Mouse (Mus musculus): Measurements from ENCODE around the gene Meis3.
A peak's percentile ranks its signal among the peaks of the same experiment; 100 is the strongest.

The Meis3 gene

DNA sequence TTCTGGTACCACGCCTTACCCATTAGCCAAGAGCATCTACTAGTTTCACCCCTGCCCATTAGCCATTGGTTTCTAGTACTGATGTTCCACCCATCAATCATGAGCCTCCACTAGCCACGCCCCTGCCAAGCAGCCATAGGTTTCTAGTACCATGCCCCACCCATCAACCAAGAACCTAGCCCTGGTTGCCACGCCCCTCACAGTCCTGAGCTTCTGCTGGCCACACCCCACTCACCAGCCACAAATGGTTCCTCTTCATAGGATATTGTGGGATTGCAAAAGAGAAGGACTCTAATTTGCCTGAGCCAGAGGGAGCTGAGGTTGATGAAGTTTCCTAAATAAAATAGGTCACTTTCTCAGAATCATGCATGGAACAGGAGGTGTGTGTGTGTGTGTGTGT, 14.2 kb upstream of the Meis3 start:
- no peak for DNase-seq (ENCODE audit: low spot score)

DNA sequence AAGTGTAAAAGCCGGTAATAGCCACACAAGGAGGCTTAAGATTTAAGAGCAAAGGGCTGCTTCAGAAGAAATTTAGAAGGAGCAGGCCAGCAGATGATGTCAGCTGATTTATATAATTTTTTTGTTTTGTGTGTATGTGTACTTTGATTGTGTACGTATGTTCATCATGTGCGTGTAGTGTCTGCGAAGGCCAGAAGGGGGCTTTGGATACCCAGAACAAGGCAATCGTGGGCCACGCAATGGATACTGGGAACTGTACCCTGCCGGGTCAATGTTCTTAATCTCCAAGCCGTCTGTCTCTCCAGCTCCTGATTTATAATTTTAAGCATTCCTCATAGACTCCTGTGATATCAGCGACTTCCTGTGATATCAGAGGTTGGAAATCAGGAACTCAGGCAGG, 13.6 kb upstream of the Meis3 start:
- DNase-seq (ENCODE audit: low spot score), result no peak

DNA sequence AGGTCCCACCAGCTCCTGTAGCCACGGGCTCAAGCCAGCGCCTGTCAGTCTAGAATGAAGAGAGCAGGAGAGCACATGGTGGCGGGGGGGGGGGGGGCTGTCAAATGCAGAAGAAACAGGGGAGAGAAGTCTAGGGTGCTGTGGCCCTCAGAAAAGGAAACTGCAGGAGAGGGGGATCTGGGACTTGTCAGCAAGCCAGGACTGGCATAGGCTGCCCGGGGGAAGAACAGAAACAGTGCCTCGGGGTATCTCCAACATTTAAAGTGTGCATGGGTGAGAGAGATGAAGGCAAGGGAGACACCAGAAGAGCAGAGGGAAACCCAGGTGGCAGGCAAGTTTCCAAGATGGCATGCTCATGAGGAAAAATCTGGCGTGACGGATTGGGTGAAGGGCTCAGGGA, 12.9 kb upstream of the Meis3 start:
- no peak for DNase-seq (ENCODE audit: low spot score)

DNA sequence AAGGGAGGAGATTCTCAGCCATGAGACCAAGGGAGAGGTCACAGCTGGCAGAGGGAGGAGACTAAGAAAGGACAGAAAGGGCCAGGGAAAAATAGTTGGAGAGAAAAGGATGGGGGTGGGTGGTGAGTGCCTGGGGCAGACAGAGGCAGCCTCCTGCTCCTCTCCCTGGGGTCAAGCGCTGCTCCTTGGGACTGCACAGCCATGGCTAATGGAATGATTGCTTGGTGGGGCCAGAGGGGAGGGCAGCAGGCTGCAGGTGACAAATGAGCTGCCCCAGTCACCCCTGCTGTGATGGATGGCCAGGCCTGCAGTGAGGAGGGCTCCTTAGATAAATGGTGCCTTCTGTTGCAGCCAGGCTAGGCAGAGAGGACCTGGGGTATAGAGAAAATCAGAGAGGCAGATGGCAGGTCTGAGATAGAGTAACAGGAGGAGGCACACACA, 2.7 kb upstream of the Meis3 start:
- DNase-seq (ENCODE audit: low spot score), result no peak

DNA sequence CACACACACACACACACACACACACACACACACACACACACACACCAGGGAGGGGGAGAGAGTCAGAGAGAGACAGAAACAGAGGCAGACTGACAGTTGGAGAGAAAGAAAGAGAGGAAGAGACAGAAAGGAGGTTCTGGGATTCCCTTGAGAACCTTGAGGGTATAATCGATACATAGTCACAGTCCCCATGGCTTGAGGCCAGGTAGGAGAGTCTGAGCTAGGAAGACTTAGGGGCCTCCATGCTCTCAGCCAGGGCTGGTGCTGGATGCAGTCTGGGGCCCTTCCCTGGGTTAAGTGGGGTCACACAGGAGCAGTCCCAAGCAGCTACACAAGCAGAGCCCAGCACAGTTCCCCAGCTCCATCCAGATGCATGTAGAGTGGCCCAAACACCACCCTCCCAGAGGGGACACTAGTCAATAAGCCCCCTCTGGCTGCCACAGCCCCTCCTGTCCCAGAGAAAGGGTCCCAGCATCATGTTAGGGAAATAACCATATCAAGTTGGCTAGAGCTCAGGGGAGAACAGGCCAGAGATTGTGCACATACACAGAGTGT, 2.2 kb upstream of the Meis3 start:
- no peak for DNase-seq (ENCODE audit: low spot score)

DNA sequence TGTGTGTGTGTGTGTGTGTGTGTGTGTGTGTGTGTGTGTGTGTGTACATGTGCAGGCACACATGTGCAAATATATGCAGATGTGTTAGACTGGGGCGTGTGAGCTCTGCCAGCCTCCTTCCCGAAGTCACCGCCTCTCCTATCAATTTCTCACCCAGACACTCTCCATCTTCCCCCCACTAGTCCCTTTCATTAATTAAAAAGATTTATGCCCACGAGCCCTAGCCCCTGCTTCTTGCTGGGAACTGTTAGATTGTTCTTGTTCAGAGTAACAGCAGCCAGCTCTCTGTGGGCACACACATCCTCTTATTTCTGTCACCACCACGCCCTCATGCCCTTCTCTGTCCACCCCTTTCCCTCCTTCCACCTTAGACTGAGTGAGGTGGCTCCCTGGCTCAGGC, 1.7 kb upstream of the Meis3 start:
- DNase-seq (ENCODE audit: low spot score), result no peak

DNA sequence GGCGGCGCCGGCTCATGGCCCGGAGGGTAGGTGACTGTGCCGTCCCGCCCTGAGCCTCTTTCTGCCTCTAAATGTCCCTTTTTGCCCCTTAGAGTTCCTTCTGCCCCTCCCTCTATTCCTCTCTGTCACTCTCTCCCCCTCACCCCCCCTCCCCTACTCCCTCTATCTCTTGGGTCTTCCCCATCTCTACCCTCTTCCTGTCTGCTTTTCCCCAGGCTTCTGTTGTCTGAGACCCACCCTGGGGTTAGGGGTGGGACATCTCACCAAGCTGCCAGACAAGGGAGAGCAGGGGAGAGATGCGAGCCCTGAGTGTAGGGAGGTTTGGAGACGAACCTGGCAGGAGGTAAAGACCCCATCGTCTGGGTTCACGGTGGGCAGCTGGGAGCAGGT, 647 bp downstream of the Meis3 start:
- no peak for DNase-seq (ENCODE audit: low spot score)

DNA sequence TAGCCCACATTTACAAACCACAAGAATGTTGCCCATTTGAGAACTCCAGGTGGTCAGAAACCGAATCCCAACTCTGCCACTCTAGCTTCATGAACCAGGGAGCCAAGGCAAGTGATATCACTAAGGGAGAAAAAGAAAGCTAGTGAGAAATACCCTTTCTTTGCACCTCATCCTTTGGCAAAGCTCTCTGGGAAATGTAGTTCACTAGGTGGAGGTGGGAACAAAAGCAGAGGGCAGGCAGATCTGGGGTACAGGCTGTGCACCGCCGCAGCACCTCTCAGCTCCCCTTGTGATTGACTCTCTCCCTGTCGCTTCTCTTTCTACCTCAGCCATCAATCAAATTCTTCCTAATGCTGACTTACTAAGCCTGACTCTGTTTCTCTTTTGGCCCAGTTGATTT, 3.2 kb downstream of the Meis3 start:
- DNase-seq (ENCODE audit: low spot score), result no peak

DNA sequence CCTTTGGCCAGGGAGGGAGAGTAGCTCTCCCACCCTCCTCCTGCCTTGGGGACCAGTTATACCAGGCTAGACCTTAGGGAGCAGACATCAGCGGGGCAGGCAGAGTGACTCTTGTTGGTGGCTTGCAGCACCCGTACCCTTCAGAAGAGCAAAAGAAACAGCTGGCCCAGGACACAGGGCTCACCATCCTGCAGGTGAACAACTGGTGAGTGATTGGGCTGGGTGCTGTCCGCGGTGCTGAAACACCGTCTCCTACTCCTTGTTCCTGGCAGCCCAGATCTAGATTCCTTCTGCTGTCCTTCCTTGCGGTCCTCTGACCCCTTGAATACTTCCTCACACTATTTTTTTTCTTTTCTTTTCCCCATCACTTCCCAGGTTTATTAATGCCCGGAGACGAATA, 8.8 kb downstream of the Meis3 start:
- peak; percentile 86 for DNase-seq (ENCODE audit: low spot score)

DNA sequence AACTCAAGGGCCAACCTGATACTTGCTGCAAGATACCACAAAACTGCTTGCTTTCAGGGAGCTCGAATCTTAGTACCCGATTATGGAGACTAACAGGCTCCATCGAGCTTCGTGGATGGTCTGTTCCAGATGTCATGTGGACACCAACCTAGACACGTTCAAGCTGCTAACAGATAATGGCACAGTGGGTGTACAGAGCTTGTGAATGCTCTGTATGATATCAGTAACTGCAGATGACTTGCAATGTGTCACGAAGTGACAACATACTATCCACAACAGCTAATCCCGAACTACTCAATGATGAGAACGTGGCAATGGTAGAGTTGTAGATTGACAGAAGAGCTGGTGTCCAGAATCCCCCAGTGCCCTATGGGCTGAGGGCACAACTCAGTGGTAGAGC, 12.6 kb downstream of the Meis3 start:
- DNase-seq (ENCODE audit: low spot score), result no peak

DNA sequence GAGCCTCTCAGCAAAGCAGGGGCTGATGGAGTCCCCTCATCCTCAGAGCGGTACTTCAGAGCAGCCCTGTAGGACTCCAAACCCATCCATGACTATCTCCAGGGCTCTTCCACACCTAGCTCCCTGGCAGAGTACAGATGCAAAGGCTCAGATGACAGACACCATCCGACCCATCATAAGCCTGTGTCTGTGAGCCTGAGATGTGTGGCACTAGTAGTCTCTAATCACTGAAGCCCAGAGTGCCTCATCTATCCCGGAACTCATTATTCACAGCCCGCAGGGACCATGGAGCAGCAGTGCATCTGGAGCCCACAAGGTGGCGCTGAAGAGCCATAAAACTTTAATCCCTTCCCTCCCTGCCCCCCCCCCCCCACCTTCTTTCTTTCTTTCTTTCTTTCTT, 17.4 kb downstream of the Meis3 start:
- DNase-seq (ENCODE audit: low spot score), result peak; percentile 88

DNA sequence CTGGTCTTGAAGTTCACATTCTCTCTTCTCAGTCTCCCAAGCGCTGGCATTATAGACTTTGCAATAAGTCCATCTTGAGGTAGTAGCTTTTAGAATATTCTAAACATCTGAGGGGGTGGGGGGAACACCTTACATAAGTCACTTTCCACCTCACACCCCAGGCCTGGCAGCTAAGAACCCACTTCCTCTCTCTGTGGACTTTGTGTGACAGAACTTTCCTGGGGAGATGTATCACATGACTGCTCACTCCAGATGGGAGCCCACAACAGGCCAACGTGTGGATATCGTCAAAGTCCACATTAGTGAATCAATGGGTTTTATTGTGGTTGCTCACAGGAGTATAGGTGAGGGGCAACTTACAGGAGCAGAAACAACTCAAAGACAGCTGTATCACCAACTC, 18.8 kb downstream of the Meis3 start:
- DNase-seq (ENCODE audit: low spot score), result no peak

DNA sequence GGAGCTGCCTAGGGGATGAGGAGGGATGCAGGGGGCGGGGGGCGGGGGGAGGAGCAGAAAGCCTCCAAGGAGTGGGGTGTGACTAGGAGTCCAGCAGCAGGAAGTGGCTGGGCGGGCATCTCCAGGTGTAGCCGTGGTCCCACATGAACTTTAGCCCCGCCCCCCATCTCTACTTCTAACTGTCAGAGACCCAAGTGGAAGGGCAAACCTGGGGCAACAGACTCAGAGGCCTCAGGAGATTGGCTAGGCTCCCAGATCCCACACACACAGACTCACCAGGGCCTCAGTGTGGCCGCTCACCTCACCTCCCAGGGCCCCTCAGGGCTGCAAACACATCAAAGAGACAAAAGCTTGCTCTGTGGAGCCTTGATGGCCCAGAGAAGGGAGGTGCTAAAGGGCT, 21.7 kb downstream of the Meis3 start:
- no peak for DNase-seq (ENCODE audit: low spot score)

DNA sequence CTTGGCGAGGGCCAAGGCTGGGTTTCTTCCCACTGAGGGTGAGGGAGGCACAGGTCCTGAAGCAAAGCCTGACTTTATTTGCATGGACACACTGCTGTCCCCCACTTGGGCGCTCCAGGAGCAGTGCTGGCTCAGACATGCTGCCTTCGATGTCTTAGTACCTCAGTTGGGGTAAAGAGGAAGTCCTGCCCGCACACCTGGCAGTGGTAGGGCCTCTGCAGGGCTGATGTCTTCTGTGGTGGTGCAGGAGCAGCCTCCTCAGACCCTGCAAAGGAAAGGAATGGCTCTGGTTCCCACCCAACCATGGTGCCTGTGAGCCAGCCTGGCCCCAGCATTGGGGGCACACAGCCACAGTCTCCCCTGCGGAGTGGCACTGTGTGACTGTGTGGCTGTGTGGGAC, 22.3 kb downstream of the Meis3 start:
- no peak for DNase-seq (ENCODE audit: low spot score)

DNA sequence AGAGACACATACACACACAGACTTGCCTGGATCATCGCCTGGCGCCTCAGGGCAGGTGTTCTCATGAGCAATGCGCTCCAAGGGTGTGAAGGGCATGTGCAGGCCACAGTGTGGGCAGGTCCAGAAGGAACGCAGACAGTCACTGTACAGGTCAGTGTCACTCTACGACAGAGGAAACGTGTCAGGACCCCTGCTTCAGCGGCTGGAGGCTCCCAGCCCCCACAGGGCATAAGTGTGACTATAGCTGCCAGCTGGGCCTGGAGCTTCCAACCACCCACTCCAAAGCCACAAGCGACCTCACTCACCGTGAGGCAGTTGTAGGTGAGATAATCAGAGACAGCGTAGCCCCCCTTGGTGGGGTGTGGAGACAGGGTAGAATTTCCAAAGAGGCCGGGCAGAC, 23.6 kb downstream of the Meis3 start:
- no peak for DNase-seq (ENCODE audit: low spot score)

DNA sequence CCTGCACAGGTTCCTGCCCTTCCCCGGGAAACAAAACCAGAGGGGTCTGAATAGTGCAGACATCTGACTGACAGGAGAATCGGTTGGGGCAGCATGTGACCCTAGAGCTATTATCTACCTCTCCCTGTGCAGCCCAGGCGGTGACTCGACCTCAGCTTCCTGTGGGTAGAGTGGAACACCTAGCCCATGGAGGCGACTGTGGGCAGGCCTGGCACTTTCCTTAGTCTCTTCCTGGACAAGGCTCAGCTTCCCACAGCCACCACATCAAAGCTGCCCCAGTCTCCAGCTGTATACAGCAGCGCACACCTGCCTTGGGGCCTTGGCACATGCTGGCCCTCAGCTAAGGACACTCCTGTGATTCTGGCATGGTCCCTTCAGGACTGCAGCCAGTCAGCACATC, 26.2 kb downstream of the Meis3 start:
- DNase-seq (ENCODE audit: low spot score), result no peak

DNA sequence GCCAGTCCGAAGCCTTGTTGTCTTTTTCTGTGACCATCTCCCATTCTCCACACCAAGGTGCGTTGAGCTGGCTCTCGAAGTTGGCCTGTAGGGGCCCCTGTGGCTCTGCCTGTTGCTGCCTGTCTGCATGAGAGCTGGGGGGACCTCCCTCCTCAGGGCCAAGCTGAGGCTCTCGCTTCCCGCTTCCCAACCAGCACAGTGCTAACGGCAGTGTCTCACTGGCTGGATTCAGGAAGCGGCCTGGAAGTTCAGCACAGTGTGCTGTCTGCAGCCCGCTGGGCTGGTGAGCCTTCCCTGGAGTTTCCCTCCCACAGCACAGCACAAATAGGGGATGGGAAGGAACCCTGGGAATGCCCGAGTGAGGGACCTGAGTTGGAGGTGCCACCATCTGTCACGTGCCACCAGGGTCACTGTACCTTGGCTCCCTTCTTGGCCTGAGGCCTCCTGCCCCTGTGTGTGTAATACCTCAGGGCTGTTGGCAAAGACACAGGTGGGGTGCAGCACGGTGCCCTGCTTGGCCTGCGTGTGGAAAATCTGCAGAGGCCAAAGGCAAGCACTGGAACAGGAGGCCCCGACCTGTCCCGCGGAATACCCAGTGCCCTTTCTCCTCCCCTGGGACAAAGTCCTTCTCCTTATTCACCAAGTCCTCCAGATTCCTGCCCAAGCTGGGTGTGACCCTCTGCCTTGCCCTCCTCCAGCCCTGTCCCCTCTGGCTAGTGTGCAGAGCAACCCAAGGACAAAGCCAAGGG, 28.0 kb downstream of the Meis3 start:
- DNase-seq (ENCODE audit: low spot score), result no peak

DNA sequence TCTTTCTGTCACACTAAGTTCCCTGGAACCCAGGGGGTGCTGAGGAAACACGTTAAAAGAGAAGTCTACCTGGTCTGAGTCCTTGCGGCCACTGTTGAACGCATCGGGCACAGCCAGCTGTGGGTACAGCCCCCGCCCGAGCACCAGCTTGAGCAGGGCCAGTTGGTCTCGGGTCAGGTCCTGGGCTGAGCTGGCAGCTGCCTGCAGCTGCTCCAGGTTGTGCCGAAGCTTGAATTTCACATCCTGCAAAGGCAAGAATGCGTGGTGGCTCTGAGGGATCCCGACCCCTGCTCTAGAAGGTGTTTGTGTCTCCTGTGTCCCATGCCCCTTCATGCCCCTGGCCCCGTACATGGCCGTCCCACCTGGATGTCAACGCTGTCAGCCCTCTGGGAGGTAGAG, 28.6 kb downstream of the Meis3 start:
- DNase-seq (ENCODE audit: low spot score), result no peak

DNA sequence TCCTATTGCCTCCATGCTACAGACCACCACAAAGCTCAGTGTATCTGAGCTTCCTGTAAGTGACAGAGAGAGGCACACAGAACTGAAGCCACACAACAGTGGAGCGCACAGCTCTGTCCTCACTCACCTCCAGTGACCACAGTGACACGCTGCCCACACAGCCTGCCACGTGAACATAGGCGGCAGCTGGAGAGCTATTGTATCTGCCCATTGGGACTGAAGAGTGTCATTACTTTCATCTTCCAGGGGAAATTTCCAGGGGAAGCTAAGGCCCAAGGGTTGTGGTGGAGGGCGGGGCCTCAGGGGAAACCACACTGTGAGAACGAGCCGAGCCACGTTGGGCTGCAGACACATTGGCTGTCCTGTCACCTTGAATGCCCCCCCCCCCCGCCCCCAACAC, 29.9 kb downstream of the Meis3 start:
- DNase-seq (ENCODE audit: low spot score), result no peak

DNA sequence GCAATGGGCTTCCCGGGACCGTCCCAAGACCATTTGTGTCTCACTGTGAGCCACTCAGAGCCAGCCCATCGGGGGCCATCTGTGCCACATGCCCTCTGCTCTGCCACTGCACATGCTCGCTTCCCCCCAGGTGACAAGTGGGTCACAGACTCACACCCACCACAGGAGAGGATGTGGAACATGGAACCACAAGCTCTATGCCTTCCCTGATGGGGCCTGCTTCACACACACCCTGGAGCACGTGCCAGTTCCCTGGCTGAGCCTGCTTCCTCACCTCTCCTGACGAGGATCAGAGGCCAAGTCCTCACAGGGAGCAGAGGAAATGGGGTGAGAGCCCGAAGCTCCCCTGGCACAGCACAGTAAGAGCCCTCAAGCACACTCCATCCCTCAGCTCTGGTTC, 32.2 kb downstream of the Meis3 start:
- no peak for DNase-seq (ENCODE audit: low spot score)

DNA sequence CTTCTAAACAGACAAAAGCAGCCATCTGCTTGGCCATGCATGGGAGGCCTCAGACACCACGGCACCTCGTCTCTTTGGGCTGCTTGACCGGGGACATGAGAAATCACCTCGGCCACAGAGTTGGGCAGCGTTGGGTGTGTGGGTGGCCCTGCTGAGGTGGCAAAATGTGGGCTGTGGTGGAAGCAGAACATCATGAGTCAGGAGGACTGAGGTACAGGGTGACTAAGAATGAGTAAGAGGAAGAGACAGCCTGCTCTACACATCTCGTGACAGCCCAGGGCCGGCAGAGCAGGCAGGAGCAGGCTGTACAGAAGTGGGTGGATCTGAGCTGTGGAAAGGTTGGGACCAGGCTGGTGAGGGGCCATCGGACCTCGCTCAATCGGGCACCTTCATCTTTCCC, 32.6 kb downstream of the Meis3 start:
- no peak for DNase-seq (ENCODE audit: low spot score)

DNA sequence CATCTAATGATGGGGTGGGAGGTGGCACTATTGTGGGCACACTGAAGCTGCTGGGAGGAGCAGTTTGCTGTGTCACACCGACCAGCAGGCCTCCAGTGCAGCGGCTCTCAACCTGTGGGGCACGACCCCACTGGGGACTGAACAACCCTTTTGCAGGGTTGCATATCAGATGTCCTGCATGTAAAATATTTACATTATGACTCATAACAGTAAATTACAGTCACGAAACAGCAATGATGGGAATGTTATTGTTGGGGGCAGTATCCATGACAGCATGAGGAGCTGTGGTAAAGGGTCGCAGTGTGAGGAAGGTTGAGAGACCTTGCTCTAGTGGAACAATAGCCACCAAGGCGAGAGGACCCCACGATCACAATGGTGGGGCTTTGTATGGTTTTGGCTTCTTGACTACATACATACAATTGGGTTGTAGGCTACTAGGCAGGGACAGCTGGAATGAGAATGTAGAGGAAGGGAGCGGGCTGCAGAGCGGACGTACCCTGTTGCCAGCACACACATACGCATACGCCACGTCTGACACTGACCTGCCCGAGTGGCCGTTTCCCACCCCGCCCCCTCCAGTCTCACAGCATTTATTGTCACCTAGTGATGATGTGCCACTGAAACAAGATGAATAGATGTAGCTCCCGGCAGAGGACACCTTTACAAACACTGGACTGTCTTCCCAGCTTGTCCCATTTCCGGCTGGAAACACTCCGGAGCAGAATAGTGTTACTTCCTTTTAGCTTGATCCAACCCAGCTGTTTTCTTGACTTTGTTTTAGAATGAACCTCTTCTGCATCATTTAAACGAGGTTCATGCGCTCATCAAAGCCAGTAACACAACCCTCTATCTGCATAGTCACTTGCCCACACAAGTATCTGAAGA, 34.1 kb downstream of the Meis3 start:
- DNase-seq (ENCODE audit: low spot score), result no peak

DNA sequence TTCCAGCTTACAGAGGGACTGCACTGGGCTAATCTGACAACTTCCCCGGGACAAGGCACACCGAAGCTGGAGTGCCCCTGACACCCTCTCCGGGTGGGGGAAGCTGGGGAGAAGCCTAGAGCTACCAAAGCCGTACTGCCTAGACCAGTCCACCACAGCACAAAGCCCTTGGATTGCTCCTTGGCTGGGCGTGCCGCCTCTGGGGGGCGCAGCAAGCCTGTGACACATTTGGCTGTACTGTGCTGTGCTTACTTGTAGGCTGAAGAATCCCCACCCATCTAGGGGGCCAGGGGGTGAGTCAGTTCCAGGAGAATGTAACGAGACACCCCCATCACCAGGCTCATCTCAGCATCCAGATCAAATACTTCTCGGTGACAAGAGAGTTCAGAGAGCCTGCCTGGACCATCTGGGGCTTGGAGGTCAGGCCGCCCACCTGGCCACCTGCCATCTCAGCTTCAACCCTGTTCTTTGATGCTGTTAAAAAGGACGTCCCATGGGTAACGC, 36.0 kb downstream of the Meis3 start:
- DNase-seq (ENCODE audit: low spot score), result no peak
